Mouse (Mus musculus) spleen, postnatal 10 days (tissue): ENCODE measurements around the gene Mvb12a.
A peak's percentile ranks its signal among the peaks of the same experiment; 100 is the strongest.

ENCODE experiments used
- DNase-seq, 2 experiments: peaks; one replicate each; pipeline ENCODE4 v3.0.0; 2021 to 2022; ENCODE audit warnings: low spot score in 2 of 2

The Mvb12a gene

GRCm38 (mm10) chr8:71562751-71563150 is 20.0 kb downstream of the Mvb12a start:
- peak; percentile 73 to 89 for DNase-seq

- no peak for DNase-seq
Observed at GRCm38 (mm10) chr8:71563992-71564391, 21.3 kb downstream of the Mvb12a start.

- no peak for DNase-seq
Observed at GRCm38 (mm10) chr8:71566501-71566900, 23.8 kb downstream of the Mvb12a start, which contains the start of gene Nxnl1. Gene Nxnl1 (minus strand): TSS chr8:71566601.

GRCm38 (mm10) chr8:71567587-71567986 is 24.9 kb downstream of the Mvb12a start:
- DNase-seq: no peak

- no peak for DNase-seq
Observed at GRCm38 (mm10) chr8:71568387-71568937, 25.7 kb downstream of the Mvb12a start, which contains the start of gene Slc27a1. Gene Slc27a1 (plus strand): TSS chr8:71568882.

- no peak for DNase-seq
Observed at GRCm38 (mm10) chr8:71568941-71569340, 26.2 kb downstream of the Mvb12a start.

- DNase-seq: peak; percentile 41 to 72
Observed at GRCm38 (mm10) chr8:71569366-71570290, 26.9 kb downstream of the Mvb12a start.

- peak; percentile 50 to 87 for DNase-seq
Observed at GRCm38 (mm10) chr8:71570291-71570954, 27.7 kb downstream of the Mvb12a start.

GRCm38 (mm10) chr8:71572077-71572476 is 29.4 kb downstream of the Mvb12a start:
- no peak for DNase-seq

GRCm38 (mm10) chr8:71572847-71573633 is 30.3 kb downstream of the Mvb12a start:
- DNase-seq: no peak

- no peak for DNase-seq
Observed at GRCm38 (mm10) chr8:71574426-71574825, 31.7 kb downstream of the Mvb12a start.

GRCm38 (mm10) chr8:71575020-71575419 is 32.3 kb downstream of the Mvb12a start:
- no peak for DNase-seq

GRCm38 (mm10) chr8:71577856-71578387 is 35.2 kb downstream of the Mvb12a start:
- DNase-seq: no peak

- DNase-seq: no peak
Observed at GRCm38 (mm10) chr8:71579009-71579408, 36.3 kb downstream of the Mvb12a start.

- DNase-seq: no peak
Observed at GRCm38 (mm10) chr8:71579476-71579875, 36.8 kb downstream of the Mvb12a start.

GRCm38 (mm10) chr8:71580201-71580600 is 37.5 kb downstream of the Mvb12a start:
- no peak for DNase-seq

GRCm38 (mm10) chr8:71586891-71587290 is 44.2 kb downstream of the Mvb12a start:
- peak; percentile 46 to 76 for DNase-seq

GRCm38 (mm10) chr8:71588762-71589161 is 46.0 kb downstream of the Mvb12a start:
- no peak for DNase-seq

GRCm38 (mm10) chr8:71591017-71591416 is 48.3 kb downstream of the Mvb12a start:
- DNase-seq: no peak

GRCm38 (mm10) chr8:71591471-71592373 is 49.0 kb downstream of the Mvb12a start, which contains the start of gene Pgls:
Gene Pgls (plus strand): TSS chr8:71592176.
- peak; percentile 85 to 92 for DNase-seq
